Comparison of ENCODE assay signal across 1 mouse cellular context in the genomic region with DNA sequence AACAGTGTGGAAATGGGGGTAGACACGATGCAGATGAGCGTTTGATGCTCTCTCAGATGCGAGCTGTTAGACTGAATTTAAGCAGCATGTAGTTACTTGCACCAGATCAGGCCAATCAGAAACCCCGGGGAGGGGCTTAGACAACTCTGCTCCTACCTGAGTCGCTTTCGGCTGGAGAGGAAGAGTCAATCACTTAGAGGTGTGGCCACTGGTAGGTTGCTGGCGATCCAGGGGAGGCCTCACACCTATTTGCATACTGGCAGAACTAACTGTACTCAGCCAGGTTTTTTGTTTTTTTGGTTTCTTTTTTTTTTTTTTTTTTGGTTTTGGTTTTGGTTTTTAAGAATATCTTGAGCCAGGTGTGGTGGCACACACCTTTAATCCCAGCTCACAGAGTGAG.
TF ChIP-seq lines count a peak whose summit lies in the region.

No protein-coding gene starts in this region.

TF ChIP-seq in MEL, 35 proteins besides CTCF, POLR2A, EP300 and RAD21 (continued from another document):
- TF ChIP-seq MEF2A (IDR thresholded peaks at IDR 0.05; ENCODE audit: extremely low read depth, insufficient replicate concordance, low read depth, low read length, poor library complexity, severe bottlenecking) = no peak
- no peak for TF ChIP-seq ETS1 (IDR thresholded peaks at IDR 0.05; ENCODE audit: low read depth, low read length)
- TF ChIP-seq USF1 (IDR thresholded peaks at IDR 0.05; ENCODE audit: low read depth, low read length) = no peak
- TF ChIP-seq POLR2AphosphoS2 (IDR thresholded peaks at IDR 0.05; ENCODE audit: low read length) = no peak
- no peak for TF ChIP-seq MYB (IDR thresholded peaks at IDR 0.05; ENCODE audit: low read depth, low read length)
- TF ChIP-seq ZNF384 (IDR thresholded peaks at IDR 0.05; ENCODE audit: low read depth, low read length) = no peak
- TF ChIP-seq JUND (IDR thresholded peaks at IDR 0.05; ENCODE audit: low read depth, low read length) = no peak
- TF ChIP-seq ZMIZ1 (IDR thresholded peaks at IDR 0.05; ENCODE audit: low read depth, low read length) = no peak
- no peak for TF ChIP-seq BHLHE40 (IDR thresholded peaks at IDR 0.05; ENCODE audit: borderline replicate concordance, low read depth, low read length)
- no peak for TF ChIP-seq ZKSCAN1 (IDR thresholded peaks at IDR 0.05; ENCODE audit: low read depth, low read length)
- TF ChIP-seq USF2 (IDR thresholded peaks at IDR 0.05; ENCODE audit: borderline replicate concordance in 1 of 2, insufficient read depth in 1 of 2, low read depth in 1 of 2, low read length in 2 of 2) = no peak
- no peak for TF ChIP-seq MYC (IDR thresholded peaks at IDR 0.05; ENCODE audit: low read depth, low read length)
- no peak for TF ChIP-seq SIN3A (IDR thresholded peaks at IDR 0.05; ENCODE audit: low read length)
- no peak for TF ChIP-seq E2F4 (IDR thresholded peaks at IDR 0.05; ENCODE audit: borderline replicate concordance, low read depth, low read length)
- TF ChIP-seq TCF12 (IDR thresholded peaks at IDR 0.05; ENCODE audit: low read depth, low read length) = no peak
